Mouse (Mus musculus): ENCODE results near the gene Rabggtb. TPM values are rescaled to one million over a fixed set of nuclear protein-coding genes. Genes with fewer than 3 reads are reported as not detected.
A peak's percentile ranks its signal among the peaks of the same experiment; 100 is the strongest.

The Rabggtb gene
- polyA plus RNA-seq, 1 experiment from 2014 or later: 29.1 TPM

DNA sequence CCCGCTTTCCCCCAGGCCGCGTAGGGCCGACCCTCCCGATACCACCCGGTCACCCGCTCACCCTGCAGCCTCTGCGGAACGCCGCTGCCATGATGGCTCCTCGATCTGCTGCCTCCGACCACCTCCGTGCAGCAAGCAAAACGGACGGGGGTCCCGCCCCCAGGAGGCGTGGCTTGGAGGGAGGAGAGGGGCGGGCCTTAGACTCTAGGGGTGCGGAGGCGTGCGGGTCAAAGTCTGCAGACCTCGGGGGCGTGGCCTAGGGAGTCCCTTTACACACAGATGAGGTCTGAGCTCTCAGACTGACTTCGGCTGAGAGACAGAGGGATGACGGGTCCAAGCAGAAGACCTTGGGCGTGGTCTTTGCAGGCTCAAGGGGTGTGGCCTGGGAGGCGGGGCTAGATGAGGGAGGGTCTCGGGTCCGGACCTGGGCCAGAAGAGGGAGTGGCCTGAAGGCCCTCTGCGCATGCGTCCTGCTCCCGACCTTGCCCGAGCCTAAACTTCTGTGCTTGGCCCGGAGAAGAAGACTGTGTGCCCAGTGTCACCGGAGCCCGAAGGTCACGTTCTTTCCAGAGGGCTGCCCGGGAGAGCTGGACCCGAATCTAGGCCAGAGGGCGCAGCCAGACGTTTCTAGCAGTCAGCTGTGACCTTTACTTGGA is 31.7 kb upstream of the Rabggtb start, which contains the start of gene Acadm:
Gene Acadm (minus strand): TSS at position 298 of the 656 bp plus-strand sequence.
- Histone ChIP-seq H3K36me3 (ENCODE audit: control insufficient read depth, insufficient read depth) (no peaks in the 10 kb centered on the region), H3K9ac (ENCODE audit: low read depth, low read length) (peak within 1 kb of the TSS; percentile 76), H3K9me3 (replicated peaks; ENCODE audit: control insufficient read depth, low read length) (no peaks in the 10 kb centered on the region), H3K4me3 (ENCODE audit: low read depth, low read length) (peak within 1 kb of the TSS; percentile 75), H3K27me3 (ENCODE audit: control insufficient read depth, insufficient read depth, low read depth, low read length) (no peaks in the 10 kb centered on the region), H3K4me1 (ENCODE audit: control insufficient read depth, low read depth, low read length) (peaks cover 21% of the 10 kb centered on the region), H3K27ac (ENCODE audit: low read length) (peak within 1 kb of the TSS; percentile 80), H3K4me2 (ENCODE audit: low read depth, low read length) (peak within 1 kb of the TSS; percentile 88)
- peak; percentile 95 for ATAC-seq (ENCODE audit: low read depth)
- 0% methylated on average over 41 of the region's 41 CpGs for WGBS (ENCODE audit: insufficient replicate concordance)

- peak; percentile 30 for ATAC-seq (ENCODE audit: low read depth)
- peak overlapping the region; percentile 75 for H3K9ac ChIP-seq (ENCODE audit: low read depth, low read length)
- WGBS (ENCODE audit: insufficient replicate concordance): 0% methylated on average over 19 of the region's 19 CpGs
These were observed 31.1 kb upstream of the Rabggtb start for GRCm38 (mm10) chr3:153943901-153944334.

DNA sequence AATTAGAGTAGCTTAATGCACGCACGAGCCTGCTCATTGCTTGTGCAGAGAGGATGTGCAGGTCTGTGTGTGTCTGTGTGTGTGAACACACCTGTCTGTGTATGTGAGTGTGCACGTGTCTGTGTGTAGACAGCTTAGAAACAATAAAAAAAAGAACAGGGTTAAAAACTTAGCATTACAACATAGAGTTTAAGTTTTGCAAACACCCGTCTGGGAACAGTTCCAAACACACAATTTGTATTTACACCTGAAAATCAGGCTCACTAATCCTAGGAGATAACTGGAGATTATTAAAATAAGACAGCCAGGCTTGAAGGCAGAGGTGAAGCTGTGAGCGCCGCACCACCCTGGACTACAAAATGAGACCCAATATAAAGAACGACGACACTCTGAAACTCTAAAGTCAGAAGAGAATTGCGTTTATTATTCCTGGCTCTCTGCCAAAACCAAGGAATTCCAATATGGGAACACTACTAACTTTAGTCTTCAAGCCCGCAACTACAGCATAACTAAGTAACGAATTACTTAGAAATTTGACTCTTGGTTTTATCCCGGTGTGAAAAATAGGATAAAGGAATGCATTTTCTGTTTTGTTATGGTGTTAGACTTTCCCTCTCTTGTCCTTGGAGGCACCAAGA is 30.3 kb upstream of the Rabggtb start:
- H3K4me2 ChIP-seq (ENCODE audit: low read depth, low read length): peak overlapping the region; percentile 88
- 46% methylated on average over 12 of the region's 12 CpGs for WGBS (ENCODE audit: insufficient replicate concordance)
- no peaks in the 10 kb centered on the region for H3K27me3 ChIP-seq (ENCODE audit: control insufficient read depth, insufficient read depth, low read depth, low read length)
- H3K36me3 ChIP-seq (ENCODE audit: control insufficient read depth, insufficient read depth): no peaks in the 10 kb centered on the region
- H3K9ac ChIP-seq (ENCODE audit: low read depth, low read length): peak overlapping the region; percentile 75
- peaks cover 21% of the 10 kb centered on the region for H3K4me1 ChIP-seq (ENCODE audit: control insufficient read depth, low read depth, low read length)
- no peak for ATAC-seq (ENCODE audit: low read depth)
- peak overlapping the region; percentile 75 for H3K4me3 ChIP-seq (ENCODE audit: low read depth, low read length)
- H3K27ac ChIP-seq (ENCODE audit: low read length): peak overlapping the region; percentile 80
- no peaks in the 10 kb centered on the region for H3K9me3 ChIP-seq (replicated peaks; ENCODE audit: control insufficient read depth, low read length)

More at GRCm38 (mm10) chr3:153943901-153944334, 31.1 kb upstream of the Rabggtb start:
- Histone ChIP-seq H3K4me2 (ENCODE audit: low read depth, low read length) (peak overlapping the region; percentile 88), H3K4me1 (ENCODE audit: control insufficient read depth, low read depth, low read length) (peaks cover 21% of the 10 kb centered on the region), H3K36me3 (ENCODE audit: control insufficient read depth, insufficient read depth) (no peaks in the 10 kb centered on the region), H3K9me3 (replicated peaks; ENCODE audit: control insufficient read depth, low read length) (no peaks in the 10 kb centered on the region), H3K27me3 (ENCODE audit: control insufficient read depth, insufficient read depth, low read depth, low read length) (no peaks in the 10 kb centered on the region), H3K4me3 (ENCODE audit: low read depth, low read length) (peak overlapping the region; percentile 75), H3K27ac (ENCODE audit: low read length) (peak overlapping the region; percentile 80)

DNA sequence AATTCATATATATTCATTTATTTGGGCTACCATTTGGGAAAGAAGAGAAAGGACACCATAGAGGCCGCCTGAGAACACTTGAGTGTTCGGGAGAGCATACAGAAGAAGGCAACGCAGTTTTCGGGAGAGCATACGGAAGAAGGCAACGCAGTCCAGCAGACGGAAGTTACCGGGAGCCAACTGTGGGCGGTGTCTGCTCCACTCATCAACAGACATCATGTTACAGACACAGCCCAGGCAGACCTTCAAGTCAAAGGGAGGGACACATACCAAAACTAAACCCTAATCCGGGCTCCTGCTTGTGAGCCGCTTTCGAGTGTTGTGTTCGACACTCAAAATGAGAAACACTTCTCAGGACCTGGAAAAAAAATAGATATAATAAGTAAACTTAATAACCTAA is 28.8 kb upstream of the Rabggtb start:
- peaks cover 21% of the 10 kb centered on the region for H3K4me1 ChIP-seq (ENCODE audit: control insufficient read depth, low read depth, low read length)
- H3K4me2 ChIP-seq (ENCODE audit: low read depth, low read length): no peak overlapping the region
- no peak overlapping the region for H3K9ac ChIP-seq (ENCODE audit: low read depth, low read length)
- no peaks in the 10 kb centered on the region; the same call in 1 of the 2 replicates for H3K36me3 ChIP-seq (ENCODE audit: control insufficient read depth, insufficient read depth)
- 85% methylated on average over 13 of the region's 13 CpGs for WGBS (ENCODE audit: insufficient replicate concordance)
- no peak for ATAC-seq (ENCODE audit: low read depth)
- H3K27ac ChIP-seq (ENCODE audit: low read length): no peak overlapping the region
- H3K4me3 ChIP-seq (ENCODE audit: low read depth, low read length): no peak overlapping the region
- H3K9me3 ChIP-seq (replicated peaks; ENCODE audit: control insufficient read depth, low read length): no peaks in the 10 kb centered on the region
- no peaks in the 10 kb centered on the region for H3K27me3 ChIP-seq (ENCODE audit: control insufficient read depth, insufficient read depth, low read depth, low read length)

GRCm38 (mm10) chr3:153940486-153940885 is 27.7 kb upstream of the Rabggtb start:
- H3K9ac ChIP-seq (ENCODE audit: low read depth, low read length): no peak overlapping the region

GRCm38 (mm10) chr3:153940021-153940420 is 27.2 kb upstream of the Rabggtb start:
- Histone ChIP-seq H3K27ac (ENCODE audit: low read length) (no peak overlapping the region), H3K9ac (ENCODE audit: low read depth, low read length) (no peak overlapping the region), H3K36me3 (ENCODE audit: control insufficient read depth, insufficient read depth) (peaks cover 2% of the 10 kb centered on the region), H3K4me3 (ENCODE audit: low read depth, low read length) (no peak overlapping the region), H3K4me2 (ENCODE audit: low read depth, low read length) (no peak overlapping the region), H3K27me3 (ENCODE audit: control insufficient read depth, insufficient read depth, low read depth, low read length) (no peaks in the 10 kb centered on the region), H3K9me3 (replicated peaks; ENCODE audit: control insufficient read depth, low read length) (no peaks in the 10 kb centered on the region), H3K4me1 (ENCODE audit: control insufficient read depth, low read depth, low read length) (peaks cover 19% of the 10 kb centered on the region)
- 77% methylated on average over 8 of the region's 8 CpGs for WGBS (ENCODE audit: insufficient replicate concordance)
- no peak for ATAC-seq (ENCODE audit: low read depth)

More at GRCm38 (mm10) chr3:153940486-153940885, 27.7 kb upstream of the Rabggtb start:
- H3K4me3 ChIP-seq (ENCODE audit: low read depth, low read length): no peak overlapping the region
- no peak overlapping the region for H3K4me2 ChIP-seq (ENCODE audit: low read depth, low read length)
- no peaks in the 10 kb centered on the region for H3K27me3 ChIP-seq (ENCODE audit: control insufficient read depth, insufficient read depth, low read depth, low read length)
- no peaks in the 10 kb centered on the region for H3K9me3 ChIP-seq (replicated peaks; ENCODE audit: control insufficient read depth, low read length)
- WGBS (ENCODE audit: insufficient replicate concordance): 89% methylated on average over 9 of the region's 9 CpGs
- H3K4me1 ChIP-seq (ENCODE audit: control insufficient read depth, low read depth, low read length): peaks cover 21% of the 10 kb centered on the region
- ATAC-seq (ENCODE audit: low read depth): no peak
- H3K36me3 ChIP-seq (ENCODE audit: control insufficient read depth, insufficient read depth): peaks cover 2% of the 10 kb centered on the region; the same call in 1 of the 2 replicates
- H3K27ac ChIP-seq (ENCODE audit: low read length): no peak overlapping the region

GRCm38 (mm10) chr3:153937116-153937810 is 24.5 kb upstream of the Rabggtb start:
- Histone ChIP-seq H3K27ac (ENCODE audit: low read length) (no peak overlapping the region), H3K4me2 (ENCODE audit: low read depth, low read length) (no peak overlapping the region), H3K9ac (ENCODE audit: low read depth, low read length) (no peak overlapping the region), H3K4me1 (ENCODE audit: control insufficient read depth, low read depth, low read length) (peaks cover 8% of the 10 kb centered on the region; the same call in 1 of the 2 replicates), H3K36me3 (ENCODE audit: control insufficient read depth, insufficient read depth) (peaks cover 4% of the 10 kb centered on the region), H3K4me3 (ENCODE audit: low read depth, low read length) (no peak overlapping the region), H3K27me3 (ENCODE audit: control insufficient read depth, insufficient read depth, low read depth, low read length) (no peaks in the 10 kb centered on the region), H3K9me3 (replicated peaks; ENCODE audit: control insufficient read depth, low read length) (no peaks in the 10 kb centered on the region)
- WGBS (ENCODE audit: insufficient replicate concordance): 85% methylated on average over 17 of the region's 17 CpGs
- ATAC-seq (ENCODE audit: low read depth): 0 out of 2 replicates have a peak, but pooled peaks have one; percentile 12

DNA sequence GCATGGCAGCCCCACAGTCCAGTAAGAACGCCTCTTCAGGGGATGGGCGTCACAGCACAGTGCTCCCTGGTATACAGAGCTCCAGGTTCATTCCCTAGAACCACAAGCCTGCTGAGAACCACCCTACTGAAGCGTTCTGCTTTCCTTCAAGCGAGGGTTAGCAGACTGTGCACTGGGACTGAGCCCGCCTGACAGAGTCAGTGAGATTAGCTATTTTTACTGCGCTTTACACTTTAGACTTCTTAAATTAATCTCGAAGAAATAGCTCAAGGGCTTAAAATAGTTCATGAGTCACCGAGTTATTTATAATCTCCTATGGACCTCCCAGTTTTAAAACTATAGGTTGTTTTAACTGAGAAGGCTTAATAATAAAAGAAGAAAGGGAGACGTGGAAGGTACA is 23.1 kb upstream of the Rabggtb start:
- H3K9ac ChIP-seq (ENCODE audit: low read depth, low read length): no peak overlapping the region
- no peak overlapping the region for H3K4me3 ChIP-seq (ENCODE audit: low read depth, low read length)
- WGBS (ENCODE audit: insufficient replicate concordance): 74% methylated on average over 9 of the region's 9 CpGs
- H3K36me3 ChIP-seq (ENCODE audit: control insufficient read depth, insufficient read depth): peaks cover 5% of the 10 kb centered on the region
- no peak overlapping the region for H3K27ac ChIP-seq (ENCODE audit: low read length)
- no peaks in the 10 kb centered on the region; the same call in 1 of the 2 replicates for H3K4me1 ChIP-seq (ENCODE audit: control insufficient read depth, low read depth, low read length)
- H3K9me3 ChIP-seq (replicated peaks; ENCODE audit: control insufficient read depth, low read length): no peaks in the 10 kb centered on the region
- no peak for ATAC-seq (ENCODE audit: low read depth)
- no peaks in the 10 kb centered on the region for H3K27me3 ChIP-seq (ENCODE audit: control insufficient read depth, insufficient read depth, low read depth, low read length)
- no peak overlapping the region for H3K4me2 ChIP-seq (ENCODE audit: low read depth, low read length)

Data from liver, embryonic 16.5 days (tissue).